Mouse (Mus musculus) limb, embryonic 11.5 days (tissue): ENCODE data around the gene Srrm1. TPM values are rescaled to one million over a fixed set of nuclear protein-coding genes. Genes with fewer than 3 reads are reported as not detected.

Experiments used
- ATAC-seq: fragments of 200-750 bp; cut with Nextera tagmentation; 2 replicates; pipeline ENCODE4 v1.8.0; 2017; ENCODE audit warnings: low read depth; ENCODE audit not compliant: insufficient number of reproducible peaks, low FRiP score, low TSS enrichment
- DNase-seq: peaks from one replicate; pipeline ENCODE4 v3.0.0-alpha.2; 2015; ENCODE audit warnings: low spot score
- H3K27ac ChIP-seq: fragments of 300-500 bp; sonication (generic); replicated peaks from 2 replicates; pipeline ENCODE4 v1.5.1; 2014; ENCODE audit warnings: low read depth, mild to moderate bottlenecking, low read length
- H3K27me3 ChIP-seq: fragments of 300-500 bp; sonication (generic); 2 replicates; pipeline ENCODE4 v1.6.1; 2014; ENCODE audit warnings: mild to moderate bottlenecking, low read length, mixed read lengths; ENCODE audit not compliant: control insufficient read depth, insufficient read depth
- H3K36me3 ChIP-seq: fragments of 300-500 bp; sonication (generic); 2 replicates; pipeline ENCODE4 v1.6.1; 2014; ENCODE audit warnings: mild to moderate bottlenecking, low read length, moderate library complexity, mixed read lengths; ENCODE audit not compliant: control insufficient read depth, insufficient read depth
- H3K4me1 ChIP-seq: fragments of 300-500 bp; sonication (generic); 2 replicates; pipeline ENCODE4 v1.6.1; 2014; ENCODE audit warnings: low read length, mixed read lengths; ENCODE audit not compliant: control insufficient read depth, insufficient read depth
- H3K4me2 ChIP-seq: fragments of 300-500 bp; sonication (generic); 2 replicates; pipeline ENCODE4 v1.6.1; 2014; ENCODE audit warnings: low read depth, mild to moderate bottlenecking, moderate library complexity; ENCODE audit not compliant: severe bottlenecking
- H3K4me3 ChIP-seq: fragments of 300-500 bp; sonication (generic); 2 replicates; pipeline ENCODE4 v1.5.1; 2014; ENCODE audit warnings: low read depth, low read length
- H3K9ac ChIP-seq: fragments of 300-500 bp; sonication (generic); 2 replicates; pipeline ENCODE4 v1.6.1; 2014; ENCODE audit warnings: mild to moderate bottlenecking, low read length
- H3K9me3 ChIP-seq: fragments of 300-500 bp; sonication (generic); 2 replicates; pipeline ENCODE4 v1.6.1; 2016; ENCODE audit warnings: low read length; ENCODE audit not compliant: control insufficient read depth
- WGBS: fragments of 180-500 bp; shearing (Covaris S2); extraction: QIAGEN DNeasy Blood & Tissue Kit; methylation state at CpG from one replicate; pipeline ENCODE4 v1.1.7; 2014; 5-methylcytosine and 5-hydroxymethylcytosine counted together
- polyA plus RNA-seq: library from polyadenylated mRNA; unstranded; fragments of >200 nt; fragmentation: Nextera tagmentation; extraction: Ambion mirVana; gene quantifications from 2 replicates; pipeline ENCODE4 v1.2.1, GENCODE M21; 2014

Srrm1 gene
- polyA plus RNA-seq, 1 experiment from 2014 or later: 243 TPM

GRCm38 (mm10) chr4:135314419-135314832, 38.7 kb downstream of the Srrm1 start:
- no peak overlapping the region for H3K4me3 ChIP-seq
- ATAC-seq (no peak), DNase-seq (no peak)
- H3K27me3 ChIP-seq: no peaks in the 10 kb centered on the region
- H3K9ac ChIP-seq: no peak overlapping the region
- H3K27ac ChIP-seq: no peak overlapping the region
- no peaks in the 10 kb centered on the region; the same call in 1 of the 2 replicates for H3K9me3 ChIP-seq
- WGBS: 88% methylated on average over 11 of the region's 11 CpGs
- peaks cover 13% of the 10 kb centered on the region for H3K36me3 ChIP-seq
- 0 out of 2 replicates have a peak, but pooled peaks cover 2% of the 10 kb centered on the region for H3K4me1 ChIP-seq
- no peak overlapping the region for H3K4me2 ChIP-seq

- Histone ChIP-seq H3K4me3 (no peak overlapping the region), H3K27ac (no peak overlapping the region), H3K36me3 (peaks cover 13% of the 10 kb centered on the region), H3K9ac (no peak overlapping the region), H3K9me3 (no peaks in the 10 kb centered on the region; the same call in 1 of the 2 replicates), H3K27me3 (no peaks in the 10 kb centered on the region), H3K4me2 (no peak overlapping the region), H3K4me1 (0 out of 2 replicates have a peak, but pooled peaks cover 2% of the 10 kb centered on the region)
- no peak for ATAC-seq
- 77% methylated on average over 9 of the region's 9 CpGs for WGBS
- no peak for DNase-seq
These were observed 39.3 kb downstream of the Srrm1 start for GRCm38 (mm10) chr4:135313761-135314241.

GRCm38 (mm10) chr4:135313111-135313691, 39.9 kb downstream of the Srrm1 start:
- H3K4me1 ChIP-seq: 0 out of 2 replicates have a peak, but pooled peaks cover 2% of the 10 kb centered on the region
- H3K36me3 ChIP-seq: peaks cover 13% of the 10 kb centered on the region
- H3K4me2 ChIP-seq: no peak overlapping the region
- 60% methylated on average over 17 of the region's 17 CpGs for WGBS
- no peaks in the 10 kb centered on the region; the same call in 1 of the 2 replicates for H3K9me3 ChIP-seq
- no peak overlapping the region for H3K27ac ChIP-seq
- H3K27me3 ChIP-seq: no peaks in the 10 kb centered on the region
- DNase-seq (no peak), ATAC-seq (no peak)
- H3K9ac ChIP-seq: no peak overlapping the region
- H3K4me3 ChIP-seq: no peak overlapping the region

- DNase-seq: no peak
- Histone ChIP-seq H3K9me3 (no peaks in the 10 kb centered on the region; the same call in 1 of the 2 replicates), H3K4me3 (no peak overlapping the region), H3K27me3 (no peaks in the 10 kb centered on the region), H3K27ac (no peak overlapping the region), H3K36me3 (peaks cover 13% of the 10 kb centered on the region), H3K4me1 (0 out of 2 replicates have a peak, but pooled peaks cover 2% of the 10 kb centered on the region), H3K9ac (no peak overlapping the region), H3K4me2 (no peak overlapping the region)
- 62% methylated on average over 4 of the region's 4 CpGs for WGBS
- no peak for ATAC-seq
These were observed 40.4 kb downstream of the Srrm1 start for GRCm38 (mm10) chr4:135312706-135313105.

- Histone ChIP-seq H3K36me3 (peaks cover 7% of the 10 kb centered on the region), H3K9me3 (no peaks in the 10 kb centered on the region; the same call in 1 of the 2 replicates), H3K27me3 (no peaks in the 10 kb centered on the region), H3K4me3 (no peak overlapping the region), H3K4me2 (no peak overlapping the region), H3K9ac (no peak overlapping the region), H3K27ac (no peak overlapping the region), H3K4me1 (0 out of 2 replicates have a peak, but pooled peaks cover 4% of the 10 kb centered on the region)
- DNase-seq: no peak
- WGBS: 87% methylated on average over 8 of the region's 8 CpGs
- ATAC-seq: no peak
These were observed 42.8 kb downstream of the Srrm1 start for GRCm38 (mm10) chr4:135310371-135310770.

- H3K27ac ChIP-seq: no peak overlapping the region
- WGBS: 54% methylated on average over 5 of the region's 5 CpGs
- no peak overlapping the region for H3K4me3 ChIP-seq
- H3K9me3 ChIP-seq: no peaks in the 10 kb centered on the region
- peaks cover 2% of the 10 kb centered on the region; the same call in 1 of the 2 replicates for H3K36me3 ChIP-seq
- ATAC-seq: no peak
- H3K4me2 ChIP-seq: no peak overlapping the region
- 0 out of 2 replicates have a peak, but pooled peaks cover 4% of the 10 kb centered on the region for H3K4me1 ChIP-seq
- H3K9ac ChIP-seq: no peak overlapping the region
- no peaks in the 10 kb centered on the region for H3K27me3 ChIP-seq
- no peak for DNase-seq
These were observed 43.4 kb downstream of the Srrm1 start for GRCm38 (mm10) chr4:135309726-135310125.

GRCm38 (mm10) chr4:135309112-135309659, 43.9 kb downstream of the Srrm1 start:
- 0 out of 2 replicates have a peak overlapping the region, but pooled peaks have one; percentile 14 for H3K27ac ChIP-seq
- no peaks in the 10 kb centered on the region for H3K36me3 ChIP-seq
- no peak overlapping the region for H3K9ac ChIP-seq
- H3K4me1 ChIP-seq: 0 out of 2 replicates have a peak, but pooled peaks cover 4% of the 10 kb centered on the region
- no peak for ATAC-seq
- no peak overlapping the region for H3K4me3 ChIP-seq
- no peaks in the 10 kb centered on the region for H3K27me3 ChIP-seq
- no peak overlapping the region for H3K4me2 ChIP-seq
- DNase-seq: no peak
- 59% methylated on average over 9 of the region's 9 CpGs for WGBS
- no peaks in the 10 kb centered on the region for H3K9me3 ChIP-seq

- ATAC-seq (no peak), DNase-seq (no peak)
- 45% methylated on average over 17 of the region's 17 CpGs for whole genome bisulfite sequencing
- no peak overlapping the region for H3K4me3 ChIP-seq
- H3K4me1 ChIP-seq: 0 out of 2 replicates have a peak, but pooled peaks cover 4% of the 10 kb centered on the region
- no peaks in the 10 kb centered on the region for H3K27me3 ChIP-seq
- no peaks in the 10 kb centered on the region for H3K36me3 ChIP-seq
- H3K9me3 ChIP-seq: no peaks in the 10 kb centered on the region
- H3K27ac ChIP-seq: no peak overlapping the region
- no peak overlapping the region for H3K9ac ChIP-seq
- no peak overlapping the region for H3K4me2 ChIP-seq
These were observed 46.0 kb downstream of the Srrm1 start for GRCm38 (mm10) chr4:135306971-135307632.
